Mouse (Mus musculus) embryo, embryonic 10.5 days (tissue): ENCODE measurements around the gene Tfip11.

Source experiments
- DNase-seq: peaks from one replicate; pipeline ENCODE4 v3.0.0-alpha.2; 2015; ENCODE audit warnings: low spot score

Tfip11 gene

GRCm38 (mm10) chr5:112325546-112326445 lies at the start of gene Tfip11:
TSS of gene Tfip11 (plus strand) at chr5:112326358.
- peak; percentile 96 for DNase-seq

- DNase-seq, result peak; percentile 60
Observed at GRCm38 (mm10) chr5:112276907-112277348, 49.2 kb upstream of the Tfip11 start.

- no peak for DNase-seq
Observed at GRCm38 (mm10) chr5:112277906-112278470, 48.2 kb upstream of the Tfip11 start.

- no peak for DNase-seq
Observed at GRCm38 (mm10) chr5:112279181-112280021, 46.8 kb upstream of the Tfip11 start.

- DNase-seq, result no peak
Observed at GRCm38 (mm10) chr5:112280151-112280550, 46.0 kb upstream of the Tfip11 start.

GRCm38 (mm10) chr5:112280863-112281660 lies 45.1 kb upstream of the Tfip11 start:
- no peak for DNase-seq

- DNase-seq, result no peak
Observed at GRCm38 (mm10) chr5:112281676-112282075, 44.5 kb upstream of the Tfip11 start.

GRCm38 (mm10) chr5:112282123-112282779 lies 43.9 kb upstream of the Tfip11 start:
- no peak for DNase-seq

GRCm38 (mm10) chr5:112282780-112283482 lies 43.2 kb upstream of the Tfip11 start:
- no peak for DNase-seq

GRCm38 (mm10) chr5:112283543-112284202 lies 42.5 kb upstream of the Tfip11 start:
- DNase-seq, result no peak

GRCm38 (mm10) chr5:112284203-112284582 lies 42.0 kb upstream of the Tfip11 start:
- no peak for DNase-seq

- no peak for DNase-seq
Observed at GRCm38 (mm10) chr5:112285548-112286085, 40.5 kb upstream of the Tfip11 start.

GRCm38 (mm10) chr5:112286608-112286983 lies 39.6 kb upstream of the Tfip11 start:
- DNase-seq, result no peak

- DNase-seq, result no peak
Observed at GRCm38 (mm10) chr5:112286984-112287641, 39.0 kb upstream of the Tfip11 start.

GRCm38 (mm10) chr5:112287652-112288051 lies 38.5 kb upstream of the Tfip11 start:
- DNase-seq, result no peak

- DNase-seq, result no peak
Observed at GRCm38 (mm10) chr5:112288193-112289141, 37.7 kb upstream of the Tfip11 start.

GRCm38 (mm10) chr5:112289236-112289635 lies 36.9 kb upstream of the Tfip11 start:
- no peak for DNase-seq
